Mouse (Mus musculus): ENCODE data around the gene Cmya5.

DNA sequence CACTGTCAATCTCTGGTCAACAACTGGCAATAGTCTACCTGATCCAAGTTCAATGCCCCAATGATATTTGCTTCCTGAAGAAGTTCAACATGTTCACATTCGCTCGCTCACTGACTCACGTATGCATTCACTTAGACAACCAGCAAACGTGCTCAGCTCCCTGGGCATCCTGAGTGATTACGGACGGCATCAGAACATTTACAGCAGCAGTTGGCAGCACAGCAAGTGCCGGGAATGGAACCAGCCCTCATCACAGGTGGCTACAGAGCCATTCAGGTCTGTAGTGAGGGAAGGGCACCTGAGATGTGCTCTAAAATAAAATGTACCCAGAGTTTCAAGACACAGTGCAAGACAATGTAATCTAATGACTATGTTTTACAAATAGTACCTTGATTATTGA is 7.4 kb downstream of the Cmya5 start:
- TF ChIP-seq CTCF (IDR thresholded peaks at IDR 0.05; ENCODE audit: borderline replicate concordance, control insufficient read depth, extremely low read depth, insufficient read depth, low read length, poor library complexity) = no peak
- TF ChIP-seq POLR2A (IDR thresholded peaks at IDR 0.05; ENCODE audit: control insufficient read depth, extremely low read depth, insufficient read depth, low read length, poor library complexity) = no peak
